Mouse (Mus musculus): ENCODE measurements around the gene Tbx15. TPM values are rescaled to one million over a fixed set of nuclear protein-coding genes. Genes with fewer than 3 reads are reported as not detected.

The Tbx15 gene
- polyA plus RNA-seq, 1 experiment: 0.79 TPM

DNA sequence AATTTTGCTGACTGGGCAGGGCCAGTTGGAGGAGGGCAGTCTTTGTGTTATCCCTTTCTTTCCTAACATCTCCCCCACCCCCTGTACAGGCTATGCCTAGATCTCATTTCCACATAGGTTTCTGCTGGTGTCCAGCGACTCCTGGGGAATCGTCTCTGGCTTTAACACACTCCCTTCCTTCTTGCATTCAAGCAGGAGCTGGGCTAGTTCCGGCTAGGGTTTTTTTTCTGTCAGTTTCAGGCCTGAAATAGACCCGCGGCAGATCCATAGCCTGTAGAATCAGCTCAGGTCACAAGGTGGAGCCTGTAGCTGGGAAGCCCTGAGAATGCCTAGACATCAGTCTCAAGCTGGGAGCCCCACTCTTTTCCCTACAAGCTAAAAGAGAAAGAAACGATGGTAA lies 9.7 kb downstream of the Tbx15 start:
- H3K27me3 ChIP-seq (ENCODE audit: control insufficient read depth, insufficient read depth, low read length): peaks cover 13% of the 10 kb centered on the region; the same call in 1 of the 2 replicates

DNA sequence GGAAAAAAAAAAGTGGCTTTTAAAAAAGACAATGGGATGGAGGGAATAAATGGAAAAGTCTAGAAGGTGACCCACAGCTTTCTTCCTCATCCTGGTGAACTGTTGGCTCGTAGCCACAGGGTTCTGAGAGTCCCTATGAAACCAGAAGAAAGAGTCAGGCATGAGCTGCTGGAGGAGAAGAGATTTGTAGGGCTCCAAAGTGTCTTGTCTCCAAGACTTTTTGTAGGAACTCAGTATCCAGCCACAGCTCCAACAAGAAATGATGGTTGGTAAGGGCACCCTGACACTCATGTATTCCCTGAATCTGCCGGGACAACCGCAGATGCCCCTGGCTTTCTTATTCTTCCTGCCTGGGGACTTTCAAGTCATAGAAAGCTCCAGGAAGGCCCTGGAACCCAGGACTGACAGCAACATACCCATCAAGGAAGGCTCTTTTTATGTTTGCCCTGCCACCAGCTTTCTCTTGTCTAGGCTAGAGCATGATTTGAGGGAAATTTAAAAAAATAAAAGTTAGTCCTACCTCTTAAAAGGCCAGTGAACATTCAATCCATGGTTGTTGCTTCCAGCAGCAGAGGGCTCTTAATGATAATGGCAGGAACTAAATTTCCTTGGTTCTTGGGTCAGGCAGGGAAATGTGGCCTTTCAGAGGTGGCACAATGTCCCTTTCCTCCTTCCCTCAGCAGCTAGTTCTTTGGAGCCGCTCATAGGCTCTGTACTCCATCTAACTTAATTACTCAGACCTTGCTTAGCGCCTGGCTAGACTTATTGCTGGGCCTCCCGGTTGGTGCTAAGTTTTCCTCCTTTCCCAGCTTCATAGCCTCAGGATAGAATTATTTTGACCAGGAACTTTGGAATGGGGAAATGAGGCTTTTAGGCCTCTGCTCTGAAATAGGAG lies 11.3 kb downstream of the Tbx15 start:
- Histone ChIP-seq H3K4me3 (replicated peaks; ENCODE audit: insufficient read depth, low read depth, low read length) (no peak overlapping the region), H3K27me3 (ENCODE audit: control insufficient read depth, insufficient read depth, low read length) (peaks cover 22% of the 10 kb centered on the region; the same call in 1 of the 2 replicates), H3K4me1 (ENCODE audit: control insufficient read depth, insufficient read depth, low read length) (no peaks in the 10 kb centered on the region), H3K27ac (ENCODE audit: insufficient read depth, low read length) (no peak overlapping the region)
- WGBS: 31% methylated on average over 6 of the region's 6 CpGs
- no peak for DNase-seq
- no peak for TF ChIP-seq CTCF (IDR thresholded peaks at IDR 0.05; ENCODE audit: borderline replicate concordance, insufficient read depth, low read depth, low read length)
- no peak for TF ChIP-seq POLR2A (IDR thresholded peaks at IDR 0.05; ENCODE audit: borderline replicate concordance, insufficient read depth, low read length)

More for the DNA sequence above, 9.7 kb downstream of the Tbx15 start:
- TF ChIP-seq POLR2A (IDR thresholded peaks at IDR 0.05; ENCODE audit: borderline replicate concordance, insufficient read depth, low read length) (no peak), CTCF (IDR thresholded peaks at IDR 0.05; ENCODE audit: borderline replicate concordance, insufficient read depth, low read depth, low read length) (no peak)
- no peak overlapping the region for H3K4me3 ChIP-seq (replicated peaks; ENCODE audit: insufficient read depth, low read depth, low read length)
- 2% methylated on average over 6 of the region's 6 CpGs for WGBS
- no peak for DNase-seq
- no peak overlapping the region for H3K27ac ChIP-seq (ENCODE audit: insufficient read depth, low read length)
- H3K4me1 ChIP-seq (ENCODE audit: control insufficient read depth, insufficient read depth, low read length): no peaks in the 10 kb centered on the region

DNA sequence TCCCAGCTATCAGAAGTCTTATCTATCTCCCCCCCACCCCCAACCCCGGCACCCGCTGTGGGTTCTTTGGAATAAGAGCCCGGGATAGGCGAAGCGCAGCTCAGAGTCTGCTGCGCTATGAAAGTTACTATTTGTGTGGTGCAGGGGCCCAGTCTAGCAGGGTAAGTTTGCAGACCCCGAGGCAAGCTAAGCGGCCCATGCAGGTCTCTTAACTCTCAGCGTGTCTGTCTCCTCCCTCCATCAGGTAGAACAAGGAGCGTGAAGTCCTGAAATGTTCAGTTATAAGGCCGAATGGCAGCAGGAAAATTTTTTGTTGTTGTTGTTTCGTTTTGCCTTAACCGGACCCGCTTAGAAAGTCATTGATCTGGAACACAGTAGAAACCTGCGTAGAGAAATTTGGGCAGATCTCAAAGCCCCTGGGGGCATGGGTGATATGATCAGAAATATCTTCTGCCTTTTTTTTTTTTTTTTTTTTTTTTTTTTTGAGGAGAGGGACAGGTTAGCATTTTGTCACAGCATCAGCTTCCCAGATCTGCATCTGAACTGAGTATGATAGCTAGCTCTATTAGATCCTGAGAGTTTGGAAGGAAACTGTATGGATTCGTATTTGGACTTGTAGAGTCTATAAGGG lies 12.4 kb downstream of the Tbx15 start:
- no peaks in the 10 kb centered on the region for H3K4me1 ChIP-seq (ENCODE audit: control insufficient read depth, insufficient read depth, low read length)
- DNase-seq: no peak
- no peak overlapping the region for H3K4me3 ChIP-seq (replicated peaks; ENCODE audit: insufficient read depth, low read depth, low read length)
- TF ChIP-seq CTCF (IDR thresholded peaks at IDR 0.05; ENCODE audit: borderline replicate concordance, insufficient read depth, low read depth, low read length): no peak
- H3K27ac ChIP-seq (ENCODE audit: insufficient read depth, low read length): no peak overlapping the region
- peaks cover 25% of the 10 kb centered on the region; the same call in 1 of the 2 replicates for H3K27me3 ChIP-seq (ENCODE audit: control insufficient read depth, insufficient read depth, low read length)
- 8% methylated on average over 16 of the region's 16 CpGs for WGBS

DNA sequence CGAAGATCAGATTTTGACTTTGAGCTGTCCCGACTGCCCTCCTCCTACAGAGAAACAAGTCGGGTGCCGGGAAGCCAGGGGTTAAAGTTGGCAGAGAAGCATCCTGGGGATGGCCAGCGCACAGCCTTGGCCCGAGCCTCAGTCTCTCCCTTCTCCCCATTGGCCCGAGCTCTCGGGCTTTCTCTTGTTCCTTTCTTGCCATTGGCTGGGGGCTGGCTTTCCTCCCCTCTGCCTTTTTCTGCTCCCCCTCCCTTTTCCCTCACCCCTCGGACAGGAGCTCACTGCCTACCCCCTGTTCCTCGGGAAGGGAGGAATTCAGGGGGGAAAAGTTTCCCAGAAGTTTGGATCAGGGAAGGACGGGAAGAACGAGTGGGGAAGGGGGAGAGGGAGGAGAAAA lies 12.9 kb downstream of the Tbx15 start:
- no peaks in the 10 kb centered on the region for H3K4me1 ChIP-seq (ENCODE audit: control insufficient read depth, insufficient read depth, low read length)
- no peak overlapping the region for H3K4me3 ChIP-seq (replicated peaks; ENCODE audit: insufficient read depth, low read depth, low read length)
- TF ChIP-seq POLR2A (IDR thresholded peaks at IDR 0.05; ENCODE audit: borderline replicate concordance, insufficient read depth, low read length) (no peak), CTCF (IDR thresholded peaks at IDR 0.05; ENCODE audit: borderline replicate concordance, insufficient read depth, low read depth, low read length) (no peak)
- H3K27me3 ChIP-seq (ENCODE audit: control insufficient read depth, insufficient read depth, low read length): peaks cover 23% of the 10 kb centered on the region; the same call in 1 of the 2 replicates
- no peak overlapping the region for H3K27ac ChIP-seq (ENCODE audit: insufficient read depth, low read length)
- 2% methylated on average over 12 of the region's 12 CpGs for WGBS
- no peak for DNase-seq

DNA sequence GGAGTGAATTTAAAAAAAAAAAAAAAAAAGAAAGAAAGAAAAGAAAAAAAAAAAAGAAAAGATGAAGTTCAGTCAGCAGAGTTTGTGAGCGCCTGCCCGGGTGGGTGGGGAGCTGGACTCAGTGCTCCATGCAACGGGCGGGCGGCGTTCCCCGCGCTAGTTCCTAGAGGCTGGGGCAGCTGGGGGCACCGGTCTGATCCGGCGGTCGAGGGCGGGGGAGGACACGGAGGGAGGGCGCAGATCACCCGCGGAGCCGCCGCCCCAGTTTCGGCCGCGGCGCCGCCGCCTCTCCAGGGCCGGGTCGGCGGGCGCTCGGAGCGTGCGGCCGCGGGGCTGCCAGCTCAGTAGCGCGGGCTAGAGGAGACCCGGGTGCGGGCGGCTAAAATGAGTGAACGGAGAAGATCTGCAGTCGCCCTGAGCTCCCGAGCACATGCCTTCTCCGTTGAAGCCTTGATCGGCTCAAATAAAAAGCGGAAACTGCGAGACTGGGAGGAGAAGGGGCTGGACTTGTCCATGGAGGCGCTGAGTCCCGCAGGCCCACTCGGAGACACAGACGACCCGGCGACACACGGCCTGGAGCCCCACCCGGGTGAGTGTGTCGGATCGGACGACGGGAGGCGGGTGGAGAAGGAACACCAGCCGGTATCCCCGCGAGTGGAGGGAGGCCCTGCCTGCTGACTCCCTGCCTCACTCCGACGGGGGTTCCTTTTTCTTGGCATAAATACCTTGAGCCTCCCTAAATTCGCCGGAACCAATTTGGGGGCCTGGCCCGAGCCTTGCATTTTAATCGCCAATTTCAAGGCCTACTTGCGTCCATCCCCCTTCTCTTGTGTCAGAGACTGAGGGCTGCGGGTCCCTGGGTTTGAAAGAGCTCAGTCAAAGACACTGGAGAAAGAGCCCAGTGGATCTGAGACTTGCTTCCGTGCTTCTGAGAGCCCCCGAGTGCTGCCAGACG lies 13.6 kb downstream of the Tbx15 start:
- Histone ChIP-seq H3K27me3 (ENCODE audit: control insufficient read depth, insufficient read depth, low read length) (peaks cover 22% of the 10 kb centered on the region; the same call in 1 of the 2 replicates), H3K4me1 (ENCODE audit: control insufficient read depth, insufficient read depth, low read length) (no peaks in the 10 kb centered on the region), H3K4me3 (replicated peaks; ENCODE audit: insufficient read depth, low read depth, low read length) (no peak overlapping the region), H3K27ac (ENCODE audit: insufficient read depth, low read length) (no peak overlapping the region)
- TF ChIP-seq POLR2A (IDR thresholded peaks at IDR 0.05; ENCODE audit: borderline replicate concordance, insufficient read depth, low read length) (no peak), CTCF (IDR thresholded peaks at IDR 0.05; ENCODE audit: borderline replicate concordance, insufficient read depth, low read depth, low read length) (no peak)
- 1% methylated on average over 73 of the region's 73 CpGs for WGBS
- peak in 1 of 2 experiments; percentile 42 for DNase-seq

DNA sequence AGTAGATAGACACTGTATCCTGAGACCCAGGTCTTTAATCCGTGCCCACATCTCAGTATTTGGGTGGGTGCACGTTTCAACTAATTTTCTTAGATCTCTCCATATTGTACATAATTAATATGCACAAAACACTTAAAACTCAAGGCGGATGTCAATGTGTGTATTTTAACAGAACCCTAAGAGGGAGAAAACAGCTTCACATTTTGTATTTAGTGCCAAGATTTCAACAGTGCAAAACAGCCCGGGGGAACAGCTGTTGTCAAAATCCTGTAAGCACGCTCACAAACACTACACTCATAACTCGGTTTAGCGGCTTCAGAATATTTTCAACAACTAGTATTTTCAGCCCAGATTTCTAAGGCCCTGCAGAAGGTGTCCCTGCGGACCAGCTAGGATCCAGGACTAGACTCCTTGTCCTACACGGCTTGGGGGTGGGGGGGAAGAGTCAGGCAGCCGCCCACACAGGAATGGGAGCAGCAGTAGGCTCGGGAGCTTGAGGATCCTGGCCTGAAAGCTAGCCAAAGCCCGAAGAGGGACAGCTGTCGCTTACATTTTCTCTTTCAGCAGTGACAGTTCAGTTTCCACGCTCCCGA lies 14.5 kb downstream of the Tbx15 start:
- 6% methylated on average over 15 of the region's 15 CpGs for WGBS

More for the DNA sequence above, 14.5 kb downstream of the Tbx15 start:
- no peaks in the 10 kb centered on the region for H3K4me1 ChIP-seq (ENCODE audit: control insufficient read depth, insufficient read depth, low read length)
- H3K4me3 ChIP-seq (replicated peaks; ENCODE audit: insufficient read depth, low read depth, low read length): no peak overlapping the region
- H3K27ac ChIP-seq (ENCODE audit: insufficient read depth, low read length): no peak overlapping the region
- no peak for TF ChIP-seq CTCF (IDR thresholded peaks at IDR 0.05; ENCODE audit: borderline replicate concordance, insufficient read depth, low read depth, low read length)
- TF ChIP-seq POLR2A (IDR thresholded peaks at IDR 0.05; ENCODE audit: borderline replicate concordance, insufficient read depth, low read length): no peak
- no peak for DNase-seq
- peaks cover 21% of the 10 kb centered on the region; the same call in 1 of the 2 replicates for H3K27me3 ChIP-seq (ENCODE audit: control insufficient read depth, insufficient read depth, low read length)
